Mouse (Mus musculus): ENCODE data around the gene Itga1.

DNA sequence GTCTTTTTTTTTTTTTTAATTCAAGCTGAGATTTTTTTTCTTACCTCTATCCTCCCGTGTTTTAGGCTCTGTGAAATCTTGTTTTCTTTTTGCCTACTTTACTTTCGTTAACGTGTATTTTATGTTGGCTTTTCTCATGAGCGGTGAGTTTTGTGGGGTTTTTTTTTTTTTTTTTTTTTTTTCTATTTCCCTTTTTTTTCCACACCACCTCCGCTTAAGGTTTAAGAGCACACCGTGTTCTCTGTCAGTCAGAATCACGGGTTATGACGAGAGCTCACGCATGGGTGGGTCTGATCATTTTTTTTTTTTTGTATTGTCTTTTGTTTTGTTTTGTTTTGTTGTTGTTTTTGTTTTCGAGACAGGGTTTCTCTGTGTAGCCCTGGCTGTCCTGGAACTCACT is 103.7 kb downstream of the Itga1 start:
- no peak for TF ChIP-seq CTCF (conservative IDR thresholded peaks at IDR 0.05; ENCODE audit: insufficient read depth, insufficient read length, low read depth, low read length)
- TF ChIP-seq POLR2A (IDR thresholded peaks at IDR 0.05; ENCODE audit: low read depth, low read length): no peak

Measured in kidney, adult 2 months (tissue).